Mouse (Mus musculus): ENCODE measurements around the gene Fam129b. TPM values are rescaled to one million over a fixed set of nuclear protein-coding genes. Genes with fewer than 3 reads are reported as not detected.

Fam129b gene
- total RNA-seq, 2 experiments from 2014 or later = 40.4 to 46.2 TPM

DNA sequence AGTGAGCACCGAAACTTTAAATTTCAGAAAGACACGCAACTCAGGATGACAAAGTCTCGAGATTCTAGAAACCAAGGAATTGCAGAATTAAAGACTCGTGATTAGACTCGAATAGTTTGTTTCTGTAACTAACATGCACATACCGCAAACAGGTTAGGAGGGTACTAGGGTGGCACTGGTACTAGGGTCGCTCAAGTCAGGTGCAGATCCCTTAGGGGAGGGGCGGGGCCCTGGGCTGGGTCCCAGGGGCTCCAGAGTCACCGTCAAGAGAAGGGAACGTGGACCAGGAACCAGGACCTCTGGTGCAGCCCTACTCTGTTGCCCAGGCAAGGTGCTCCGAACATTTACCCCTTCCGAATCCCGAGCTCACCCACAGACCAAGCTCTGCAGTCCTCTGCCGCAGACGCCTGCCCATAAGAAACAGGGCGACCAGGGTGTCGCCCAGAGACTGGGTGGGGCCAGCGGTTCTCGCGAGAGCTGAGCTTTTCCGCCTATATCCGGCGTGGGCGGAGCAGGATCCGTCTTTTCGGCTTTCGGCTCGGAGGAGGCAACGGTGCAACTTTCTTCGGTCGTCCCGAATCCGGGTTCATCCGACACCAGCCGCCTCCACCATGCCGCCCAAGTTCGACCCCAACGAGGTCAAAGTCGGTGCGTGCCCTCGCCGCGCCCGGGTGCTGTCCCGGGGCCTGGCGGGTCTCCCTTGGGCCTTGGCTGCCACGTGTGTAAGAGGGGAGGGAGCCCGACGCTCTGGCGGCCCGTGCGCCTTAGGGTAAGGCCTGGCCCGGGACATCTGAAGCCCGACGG is 85.5 kb downstream of the Fam129b start, which contains the start of the genes Rpl12 and Lrsam1:
Rpl12 (plus strand) TSS at position 368 of the 804 bp plus-strand sequence.
Lrsam1 (minus strand) TSS at position 423 of the 804 bp plus-strand sequence.
- intact Hi-C loops (cut with DNase I) = no loop called here

DNA sequence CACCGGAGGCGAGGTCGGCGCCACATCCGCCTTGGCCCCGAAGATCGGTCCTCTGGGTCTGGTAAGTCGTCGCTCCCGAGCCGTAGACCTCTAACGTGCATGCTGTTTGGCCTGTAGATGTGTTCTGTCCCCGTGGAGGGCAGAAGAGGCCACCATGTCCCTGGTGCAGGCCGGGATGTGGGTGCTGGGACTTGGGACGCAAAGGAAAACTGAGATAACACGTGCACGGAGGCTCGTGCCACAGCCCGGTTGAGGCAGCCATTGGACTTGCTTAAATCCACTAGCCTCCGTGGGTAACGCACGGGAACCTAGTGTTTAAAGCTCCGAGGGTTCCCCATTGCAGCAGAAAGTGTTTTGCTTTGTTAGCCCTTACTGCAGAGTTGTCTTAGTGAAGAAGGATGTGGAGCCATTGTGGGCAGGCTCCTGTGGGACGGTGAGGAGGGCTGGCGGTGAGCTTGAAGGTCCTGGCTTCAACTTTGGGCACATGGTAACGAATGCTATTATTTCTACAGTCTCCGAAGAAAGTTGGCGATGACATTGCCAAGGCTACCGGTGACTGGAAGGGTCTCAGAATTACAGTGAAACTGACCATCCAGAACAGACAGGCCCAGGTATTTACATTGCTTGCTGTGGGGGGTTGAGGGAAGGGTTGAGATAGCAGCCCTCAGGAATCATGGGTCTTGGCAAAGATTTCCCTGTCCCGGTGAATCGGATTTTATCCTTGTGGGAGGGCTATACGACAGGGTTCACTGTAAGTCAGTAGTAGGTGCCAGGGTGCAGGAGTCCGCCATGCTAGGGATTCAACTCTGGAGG is 86.4 kb downstream of the Fam129b start:
- intact Hi-C loops (cut with DNase I) = no loop called here

More for the DNA sequence above, 85.5 kb downstream of the Fam129b start, which contains the start of the genes Rpl12 and Lrsam1:
- DNase-seq = peak; percentile 97 to 98

DNA sequence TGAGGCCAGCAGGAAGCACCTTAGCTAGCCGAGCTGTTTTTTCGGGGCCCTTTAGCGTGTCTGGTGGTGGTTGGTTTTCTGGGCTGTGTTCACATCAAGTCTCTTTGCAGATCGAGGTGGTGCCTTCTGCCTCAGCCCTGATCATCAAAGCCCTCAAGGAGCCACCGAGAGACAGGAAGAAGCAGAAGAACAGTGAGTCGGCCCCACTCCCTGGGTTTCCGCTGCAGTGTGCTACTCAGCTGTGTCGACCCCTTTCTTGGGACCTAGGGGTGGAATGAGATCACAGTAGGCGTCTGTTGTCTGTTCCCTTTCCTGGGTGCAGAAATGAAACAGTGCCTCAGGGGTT is 86.9 kb downstream of the Fam129b start:
- intact Hi-C loops (cut with DNase I) = no loop called here

More for the DNA sequence above, 86.4 kb downstream of the Fam129b start:
- DNase-seq = no peak

GRCm38 (mm10) chr2:32963544-32963943 is 87.6 kb downstream of the Fam129b start:
- intact Hi-C loops (cut with DNase I) = no loop called here
- DNase-seq = no peak

More for the DNA sequence above, 86.9 kb downstream of the Fam129b start:
- no peak for DNase-seq

- DNase-seq = no peak
These were observed 88.1 kb downstream of the Fam129b start for GRCm38 (mm10) chr2:32963981-32964380.

DNA sequence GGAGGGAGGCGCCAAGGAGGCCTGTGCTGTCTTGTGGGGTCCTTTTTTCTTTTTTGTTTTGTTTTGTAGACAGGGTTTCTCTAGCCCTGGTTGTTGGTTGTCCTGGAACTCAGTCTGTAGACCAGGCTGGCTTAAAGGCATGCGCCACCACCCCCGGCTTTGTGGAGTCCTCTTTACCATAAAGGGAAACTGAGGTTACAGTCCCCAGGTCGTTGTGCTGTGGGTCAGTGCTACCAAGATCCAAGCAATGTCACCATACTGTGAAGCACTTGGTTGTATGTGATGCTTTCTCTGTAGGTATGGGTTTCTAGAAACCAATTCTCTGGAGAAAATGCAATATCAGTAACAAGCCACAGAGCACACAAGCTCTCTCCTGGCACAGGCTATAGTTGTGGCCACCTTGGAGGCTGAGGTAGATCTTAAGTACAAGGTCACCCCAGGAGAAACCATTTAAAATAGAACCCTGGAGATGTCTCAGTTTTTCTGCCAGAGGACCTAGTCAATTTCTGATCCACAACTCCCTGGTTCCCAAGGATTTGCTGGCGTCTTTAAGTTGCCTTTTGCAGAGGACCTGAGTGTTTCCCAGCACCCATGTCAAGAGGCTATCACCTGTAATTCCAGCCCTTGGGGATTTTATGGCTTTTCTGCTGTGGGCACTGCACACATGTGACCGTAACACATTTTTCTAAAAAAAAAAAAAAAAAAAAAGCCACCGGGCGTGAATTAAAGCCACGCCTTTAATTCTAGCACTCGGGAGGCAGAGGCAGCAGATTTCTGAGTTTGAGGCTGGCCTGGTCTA is 88.9 kb downstream of the Fam129b start:
- no peak for DNase-seq
- intact Hi-C loops (cut with DNase I) = no loop called here

More at GRCm38 (mm10) chr2:32963981-32964380, 88.1 kb downstream of the Fam129b start:
- intact Hi-C loops (cut with DNase I) = no loop called here

DNA sequence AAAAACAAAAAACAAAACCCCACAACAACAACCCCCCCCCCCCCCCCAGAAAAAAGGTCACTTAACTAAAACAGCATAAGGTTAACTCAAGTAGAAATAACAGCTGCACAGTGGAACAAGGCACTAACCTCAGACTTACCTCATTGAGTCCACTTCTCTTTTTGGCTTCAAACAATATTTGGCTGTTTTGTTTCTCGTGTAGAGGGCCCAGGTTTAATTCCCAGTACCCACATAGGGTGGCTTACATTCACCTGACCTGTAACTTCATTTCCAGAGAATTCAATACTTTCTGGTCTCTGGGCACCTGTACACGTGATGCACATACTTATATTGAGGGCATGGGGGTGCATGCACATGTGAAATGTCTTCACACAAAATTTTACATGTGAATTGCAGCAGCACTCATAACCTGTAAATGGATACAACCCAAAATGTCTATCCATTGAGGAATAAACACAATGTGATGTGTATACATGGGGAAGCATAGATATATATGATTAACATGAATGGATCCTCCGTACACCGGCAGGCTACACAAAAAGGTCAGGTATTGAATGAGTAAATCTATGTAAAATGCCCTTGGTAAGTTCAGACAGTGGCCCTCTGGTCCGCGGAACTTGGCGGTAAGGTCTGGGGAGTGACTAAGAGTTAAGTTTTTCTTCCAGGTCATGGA is 89.7 kb downstream of the Fam129b start:
- DNase-seq = no peak
- intact Hi-C loops (cut with DNase I) = no loop called here

GRCm38 (mm10) chr2:32966184-32966688 is 90.3 kb downstream of the Fam129b start:
- intact Hi-C loops (cut with DNase I) = no loop called here

GRCm38 (mm10) chr2:32966689-32967631 is 91.0 kb downstream of the Fam129b start:
- intact Hi-C loops (cut with DNase I) = no loop called here
- DNase-seq = peak; percentile 90 to 93

More at GRCm38 (mm10) chr2:32966184-32966688, 90.3 kb downstream of the Fam129b start:
- no peak for DNase-seq

GRCm38 (mm10) chr2:32968024-32968614 is 92.2 kb downstream of the Fam129b start:
- peak in 1 of 2 experiments; percentile 44 for DNase-seq
- intact Hi-C loops (cut with DNase I) = no loop called here

DNA sequence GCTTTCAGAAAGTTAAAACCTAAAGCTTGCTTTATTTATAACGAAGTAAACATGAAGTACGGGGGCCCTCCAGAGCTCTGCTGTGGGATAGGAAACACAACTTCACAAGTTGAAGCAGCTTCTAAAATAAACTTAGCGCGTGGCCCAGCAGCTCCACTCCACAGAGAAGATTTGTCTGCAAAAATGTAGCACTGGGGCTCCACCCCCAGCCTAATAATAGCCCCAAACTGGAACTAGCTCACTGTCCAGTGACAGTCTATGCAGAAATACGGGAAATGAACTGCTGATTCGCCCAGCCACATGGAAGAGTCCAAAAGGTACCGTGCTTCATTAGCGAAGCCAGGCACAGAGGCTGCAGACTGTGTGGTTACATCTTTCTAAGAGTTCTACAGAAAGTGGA is 93.4 kb downstream of the Fam129b start:
- peak; percentile 69 to 73 for DNase-seq
- intact Hi-C loops (cut with DNase I) = no loop called here

- intact Hi-C loops (cut with DNase I) = no loop called here
- no peak for DNase-seq
These were observed 95.3 kb downstream of the Fam129b start for GRCm38 (mm10) chr2:32971235-32971634.

GRCm38 (mm10) chr2:32974216-32974615 is 98.3 kb downstream of the Fam129b start:
- intact Hi-C loops (cut with DNase I) = no loop called here
- DNase-seq = no peak

Other genes starting within 250 kb of the Fam129b start
- gene Eng, start 229.5 kb upstream of the Fam129b start, total RNA-seq (2021) = 100 to 1,000 TPM; 152 to 166 TPM
- 10 to 100 TPM in 1 of 2 experiments, 1 to 10 TPM in 1; 9.9 to 11.7 TPM for gene Fpgs, start 172.0 kb upstream of the Fam129b start, total RNA-seq (2021)
- gene Cdk9, start 163.0 kb upstream of the Fam129b start, total RNA-seq (2021) = 10 to 100 TPM; 35.4 to 37.6 TPM
- gene Sh2d3c, start 155.1 kb upstream of the Fam129b start, total RNA-seq (2021) = 10 to 100 TPM; 45.3 to 47.1 TPM
- gene 6330409D20Rik, start 135.1 kb upstream of the Fam129b start, total RNA-seq (2021) = not detected
- 10 to 100 TPM; 14.4 to 16.4 TPM for gene Tor2a, start 118.9 kb upstream of the Fam129b start, total RNA-seq (2021)
- not detected for gene Ttc16, start 100.5 kb upstream of the Fam129b start, total RNA-seq (2021)
- gene Ptrh1, start 100.3 kb upstream of the Fam129b start, total RNA-seq (2021) = 1 to 10 TPM; 1.7 to 3.3 TPM
- under 1 TPM in 1 of 2 experiments, not detected in 1; 0.14 TPM for gene Cfap157, start 91.7 kb upstream of the Fam129b start, total RNA-seq (2021)
- 10 to 100 TPM; 25.4 to 25.7 TPM for gene Stxbp1, start 28.9 kb upstream of the Fam129b start, total RNA-seq (2021)
- gene Rpl12, start 85.4 kb downstream of the Fam129b start, total RNA-seq (2021) = 100 to 1,000 TPM in 1 of 2 experiments, 10 to 100 TPM in 1; 94.4 to 121 TPM
- 10 to 100 TPM; 10.7 to 16.2 TPM for gene Lrsam1, start 85.5 kb downstream of the Fam129b start, total RNA-seq (2021)
- gene Slc2a8, start 106.0 kb downstream of the Fam129b start, total RNA-seq (2021) = 10 to 100 TPM; 17.3 to 17.9 TPM